Mouse (Mus musculus) midbrain, postnatal 0 days (tissue): ENCODE results near the gene Pianp. TPM values are rescaled to one million over a fixed set of nuclear protein-coding genes. Genes with fewer than 3 reads are reported as not detected.

Source experiments
- ATAC-seq: fragments of 200-750 bp; cut with Nextera tagmentation; 2 replicates; pipeline ENCODE4 v1.8.0; 2017; ENCODE audit warnings: moderate number of reproducible peaks, mild to moderate bottlenecking, moderate TSS enrichment, moderate library complexity; ENCODE audit not compliant: low FRiP score
- DNase-seq: peaks from one replicate; pipeline ENCODE4 v3.0.0-alpha.2; 2015; ENCODE audit warnings: low spot score
- H3K27ac ChIP-seq: fragments of 300-500 bp; sonication (generic); 2 replicates; pipeline ENCODE4 v1.5.1; 2014; ENCODE audit warnings: low read depth, mild to moderate bottlenecking, low read length, mixed read lengths
- H3K27me3 ChIP-seq: fragments of 300-500 bp; sonication (generic); 2 replicates; pipeline ENCODE4 v1.6.1; 2014; ENCODE audit warnings: low read length, control low read depth, mixed read lengths; ENCODE audit not compliant: insufficient read depth
- H3K36me3 ChIP-seq: fragments of 300-500 bp; sonication (generic); 2 replicates; pipeline ENCODE4 v1.6.1; 2014; ENCODE audit warnings: low read length, control low read depth, mixed read lengths; ENCODE audit not compliant: insufficient read depth
- H3K4me1 ChIP-seq: fragments of 300-500 bp; sonication (generic); 2 replicates; pipeline ENCODE4 v1.6.1; 2014; ENCODE audit warnings: mild to moderate bottlenecking, control low read depth, antibody characterized with exemption, low read length, mixed read lengths; ENCODE audit not compliant: insufficient read depth
- H3K4me2 ChIP-seq: fragments of 300-500 bp; sonication (generic); 2 replicates; pipeline ENCODE4 v1.6.1; 2014; ENCODE audit warnings: low read depth, mild to moderate bottlenecking, low read length, mixed read lengths; ENCODE audit not compliant: poor library complexity, severe bottlenecking
- H3K4me3 ChIP-seq: fragments of 300-500 bp; sonication (generic); 2 replicates; pipeline ENCODE4 v1.5.1; 2014; ENCODE audit warnings: low read depth, mild to moderate bottlenecking, low read length, moderate library complexity
- H3K9ac ChIP-seq: fragments of 300-500 bp; sonication (generic); replicated peaks from 2 replicates; pipeline ENCODE4 v1.6.1; 2014; ENCODE audit warnings: mild to moderate bottlenecking, low read length, moderate library complexity, mixed read lengths; ENCODE audit not compliant: poor library complexity, severe bottlenecking
- H3K9me3 ChIP-seq: fragments of 300-500 bp; sonication (generic); 2 replicates; pipeline ENCODE4 v1.6.1; 2016; ENCODE audit warnings: low read length, control low read depth
- CTCF ChIP-seq: IDR thresholded peaks from 2 replicates; pipeline ENCODE4 v1.5.1; 2016; ENCODE audit warnings: antibody characterized with exemption, mild to moderate bottlenecking
- WGBS: fragments of 180-500 bp; shearing (Covaris S2); extraction: QIAGEN DNeasy Blood & Tissue Kit; methylation state at CpG from one replicate; pipeline ENCODE4 v1.1.7; 2014; 5-methylcytosine and 5-hydroxymethylcytosine counted together
- polyA plus RNA-seq: library from polyadenylated mRNA; unstranded; fragments of >200 nt; fragmentation: Nextera tagmentation; extraction: Ambion mirVana; gene quantifications from 2 replicates; pipeline ENCODE4 v1.2.1, GENCODE M21; 2015
- total RNA-seq: library from RNA; depleted of rRNA; stranded (reverse); fragments of >200 nt; gene quantifications from 2 replicates; pipeline ENCODE4 v1.2.3, GENCODE M21; 2014

Pianp gene
- total and polyA plus RNA-seq, 2 experiments from 2014 or later, result 36.1 to 97.0 TPM

- H3K4me1 ChIP-seq, result no peaks in the 10 kb centered on the region
- H3K9ac ChIP-seq, result no peak overlapping the region
- H3K27ac ChIP-seq, result no peak overlapping the region
- DNase-seq (no peak), ATAC-seq (peak; percentile 28)
- H3K27me3 ChIP-seq, result no peaks in the 10 kb centered on the region
- H3K9me3 ChIP-seq, result no peaks in the 10 kb centered on the region
- H3K36me3 ChIP-seq, result peaks cover 27% of the 10 kb centered on the region
- H3K4me2 ChIP-seq, result peak overlapping the region; percentile 50
- TF ChIP-seq CTCF, result no peak
- WGBS, result 6% methylated on average over 8 of the region's 8 CpGs
- peak overlapping the region; percentile 69 for H3K4me3 ChIP-seq
Measured at GRCm38 (mm10) chr6:125039131-125039530, 42.6 kb downstream of the Pianp start.

GRCm38 (mm10) chr6:125039533-125040153, 43.1 kb downstream of the Pianp start, which contains the start of gene Ing4:
Ing4 (plus strand) TSS chr6:125039760.
- WGBS, result under 1% methylated on average over 26 of the region's 26 CpGs

GRCm38 (mm10) chr6:125040221-125040620, 43.7 kb downstream of the Pianp start:
- peak overlapping the region; percentile 79 for H3K27ac ChIP-seq
- H3K27me3 ChIP-seq, result no peaks in the 10 kb centered on the region
- ATAC-seq, result no peak
- H3K4me1 ChIP-seq, result no peaks in the 10 kb centered on the region
- peak overlapping the region; percentile 75 for H3K9ac ChIP-seq
- peak overlapping the region; percentile 69 for H3K4me3 ChIP-seq
- peak overlapping the region; percentile 70 for H3K4me2 ChIP-seq
- 19% methylated on average over 7 of the region's 7 CpGs for WGBS
- DNase-seq, result no peak
- no peaks in the 10 kb centered on the region for H3K9me3 ChIP-seq
- H3K36me3 ChIP-seq, result peaks cover 29% of the 10 kb centered on the region
- TF ChIP-seq CTCF, result no peak

More at GRCm38 (mm10) chr6:125039533-125040153, 43.1 kb downstream of the Pianp start, which contains the start of gene Ing4:
- Histone ChIP-seq H3K36me3 (peaks cover 30% of the 10 kb centered on the region), H3K4me3 (peak within 1 kb of the TSS; percentile 69), H3K27ac (peak within 1 kb of the TSS; percentile 79), H3K4me1 (no peaks in the 10 kb centered on the region), H3K4me2 (peak within 1 kb of the TSS; percentile 70), H3K9me3 (no peaks in the 10 kb centered on the region), H3K27me3 (no peaks in the 10 kb centered on the region), H3K9ac (peak within 1 kb of the TSS; percentile 75)
- DNase-seq (peak; percentile 99), ATAC-seq (peak; percentile 95)
- TF ChIP-seq CTCF, result no peak

GRCm38 (mm10) chr6:125041047-125041446, 44.6 kb downstream of the Pianp start:
- no peaks in the 10 kb centered on the region for H3K9me3 ChIP-seq
- H3K27me3 ChIP-seq, result no peaks in the 10 kb centered on the region
- WGBS, result 87% methylated on average over 7 of the region's 7 CpGs
- H3K36me3 ChIP-seq, result peaks cover 27% of the 10 kb centered on the region; the same call in 1 of the 2 replicates
- no peak overlapping the region for H3K9ac ChIP-seq
- no peak for TF ChIP-seq CTCF
- no peaks in the 10 kb centered on the region for H3K4me1 ChIP-seq
- H3K4me2 ChIP-seq, result no peak overlapping the region
- DNase-seq (no peak), ATAC-seq (no peak)
- no peak overlapping the region for H3K27ac ChIP-seq
- H3K4me3 ChIP-seq, result no peak overlapping the region

GRCm38 (mm10) chr6:125042081-125042480, 45.6 kb downstream of the Pianp start:
- no peak overlapping the region for H3K4me3 ChIP-seq
- WGBS, result 97% methylated on average over 7 of the region's 7 CpGs
- TF ChIP-seq CTCF, result no peak
- ATAC-seq (no peak), DNase-seq (no peak)
- H3K4me1 ChIP-seq, result no peaks in the 10 kb centered on the region
- H3K4me2 ChIP-seq, result no peak overlapping the region
- H3K27me3 ChIP-seq, result no peaks in the 10 kb centered on the region
- H3K9me3 ChIP-seq, result no peaks in the 10 kb centered on the region
- H3K9ac ChIP-seq, result no peak overlapping the region
- H3K36me3 ChIP-seq, result peaks cover 26% of the 10 kb centered on the region; the same call in 1 of the 2 replicates
- no peak overlapping the region for H3K27ac ChIP-seq

GRCm38 (mm10) chr6:125046691-125047090, 50.2 kb downstream of the Pianp start:
- peak; percentile 96 for TF ChIP-seq CTCF
- Histone ChIP-seq H3K4me1 (no peaks in the 10 kb centered on the region), H3K27ac (no peak overlapping the region), H3K36me3 (peaks cover 57% of the 10 kb centered on the region), H3K27me3 (no peaks in the 10 kb centered on the region), H3K9ac (no peak overlapping the region), H3K4me2 (no peak overlapping the region), H3K4me3 (no peak overlapping the region), H3K9me3 (no peaks in the 10 kb centered on the region)
- peak; percentile 90 for DNase-seq
- WGBS, result 20% methylated on average over 5 of the region's 5 CpGs
- peak; percentile 66 for ATAC-seq
